Mouse (Mus musculus) erythroblast, embryonic 14.5 days (primary cell): Measurements from ENCODE around the gene Arhgap22. TPM values are rescaled to one million over a fixed set of nuclear protein-coding genes. Genes with fewer than 3 reads are reported as not detected.

Source experiments
- H3K27me3 ChIP-seq: 2 replicates; pipeline ENCODE4 v1.6.1; 2012; ENCODE audit warnings: inconsistent platforms; ENCODE audit not compliant: control insufficient read depth
- H3K36me3 ChIP-seq: 2 replicates; pipeline ENCODE4 v1.6.1; 2012; ENCODE audit warnings: mild to moderate bottlenecking, inconsistent platforms; ENCODE audit not compliant: control insufficient read depth
- H3K4me1 ChIP-seq: 2 replicates; pipeline ENCODE4 v1.6.1; 2012; ENCODE audit warnings: inconsistent platforms; ENCODE audit not compliant: control insufficient read depth
- H3K4me3 ChIP-seq: replicated peaks from 2 replicates; pipeline ENCODE3; 2012; ENCODE audit warnings: moderate library complexity, mild to moderate bottlenecking, inconsistent platforms
- H3K9me3 ChIP-seq: 2 replicates; pipeline ENCODE4 v1.6.1; 2012; ENCODE audit warnings: low read length, inconsistent platforms, mixed read lengths; ENCODE audit not compliant: control insufficient read depth
- GATA1 ChIP-seq: IDR thresholded peaks from 2 replicates; pipeline ENCODE4 v1.6.1; 2012; ENCODE audit warnings: low read length, inconsistent platforms, mixed read lengths
- TAL1 ChIP-seq: IDR thresholded peaks from 3 replicates; pipeline ENCODE4 v1.6.1; 2012; ENCODE audit warnings: low read length, inconsistent platforms, mixed read lengths
- polyA plus RNA-seq: library from polyadenylated mRNA; stranded (reverse); fragments of >175 nt; gene quantifications from 2 replicates; pipeline ENCODE4 v1.2.3, GENCODE M21; 2012

Gene Arhgap22
- polyA plus RNA-seq, 1 experiment: 0.02 TPM

DNA sequence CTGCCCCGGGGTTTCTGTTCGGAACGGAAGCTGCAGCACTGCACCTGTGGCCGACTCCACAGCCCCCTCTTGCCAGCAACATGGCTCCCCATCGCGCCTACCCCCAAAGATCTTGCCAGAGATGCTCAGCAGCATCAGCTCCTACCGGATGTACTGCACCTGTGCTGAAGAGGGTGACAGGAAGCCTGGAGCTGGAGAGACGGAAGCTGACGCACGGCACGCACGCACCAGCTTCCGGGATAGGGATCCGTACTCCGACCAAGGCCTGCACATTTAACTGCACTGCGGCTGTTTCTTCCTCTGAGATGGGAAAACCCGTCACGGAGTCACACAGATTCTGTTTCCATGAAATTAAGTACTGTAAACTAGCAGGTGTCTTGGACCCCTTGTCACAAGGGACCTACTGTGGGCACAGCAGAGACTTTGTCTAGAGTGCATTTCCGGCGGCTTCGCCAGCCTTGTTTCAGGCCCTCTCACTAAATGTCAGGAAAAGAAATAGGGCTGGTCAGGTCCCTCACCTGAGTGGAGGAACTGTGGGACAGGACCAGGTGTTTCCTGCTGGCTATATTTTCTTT, 23.9 kb upstream of the Arhgap22 start:
- Histone ChIP-seq H3K4me1 (no peaks in the 10 kb centered on the region), H3K9me3 (no peaks in the 10 kb centered on the region), H3K27me3 (no peaks in the 10 kb centered on the region), H3K36me3 (no peaks in the 10 kb centered on the region), H3K4me3 (no peak overlapping the region)
- TF ChIP-seq TAL1: no peak
- no peak for TF ChIP-seq GATA1

DNA sequence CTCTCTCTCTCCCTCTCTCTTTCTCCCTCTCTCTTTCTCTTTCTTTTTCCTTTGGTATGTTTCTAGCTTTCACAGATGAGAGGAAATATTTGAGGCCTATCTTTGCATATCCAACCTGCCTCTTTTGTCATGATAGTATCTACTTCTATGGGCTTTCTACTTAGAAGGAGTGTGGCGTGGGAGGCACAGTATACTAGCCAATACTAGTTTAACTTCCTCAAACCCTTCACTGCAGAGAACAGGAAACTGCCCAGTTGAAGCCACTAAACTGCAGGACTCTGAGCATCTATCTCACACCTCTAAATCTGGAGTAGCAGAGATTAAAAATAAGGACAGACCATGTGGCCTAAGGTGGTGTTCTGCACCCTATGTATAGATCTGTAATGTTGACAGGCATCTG, 23.2 kb upstream of the Arhgap22 start:
- Histone ChIP-seq H3K4me1 (no peaks in the 10 kb centered on the region), H3K27me3 (no peaks in the 10 kb centered on the region), H3K4me3 (no peak overlapping the region), H3K36me3 (no peaks in the 10 kb centered on the region), H3K9me3 (no peaks in the 10 kb centered on the region)
- TF ChIP-seq GATA1 (no peak), TAL1 (no peak)

DNA sequence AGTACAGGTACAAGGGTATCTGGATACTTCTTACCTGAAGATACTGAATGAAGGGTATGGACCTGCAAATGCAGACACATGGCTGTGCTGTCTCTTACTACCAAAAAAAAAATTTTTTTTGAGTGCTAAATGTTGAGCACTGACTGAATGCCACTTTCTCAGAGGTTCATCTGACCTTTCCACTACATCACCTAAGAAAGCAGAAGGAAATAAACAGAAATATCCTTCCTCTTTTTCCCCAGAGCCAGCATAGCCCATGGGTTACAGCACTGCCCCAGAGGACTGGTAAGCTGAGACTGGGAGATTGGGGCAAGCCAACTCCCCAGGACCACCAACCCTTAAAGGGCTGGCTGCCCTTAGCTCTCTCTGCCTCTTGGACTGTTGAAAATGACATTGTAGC, 20.1 kb upstream of the Arhgap22 start:
- Histone ChIP-seq H3K9me3 (no peaks in the 10 kb centered on the region), H3K36me3 (no peaks in the 10 kb centered on the region), H3K27me3 (no peaks in the 10 kb centered on the region), H3K4me1 (no peaks in the 10 kb centered on the region), H3K4me3 (no peak overlapping the region)
- TF ChIP-seq GATA1 (no peak), TAL1 (no peak)

DNA sequence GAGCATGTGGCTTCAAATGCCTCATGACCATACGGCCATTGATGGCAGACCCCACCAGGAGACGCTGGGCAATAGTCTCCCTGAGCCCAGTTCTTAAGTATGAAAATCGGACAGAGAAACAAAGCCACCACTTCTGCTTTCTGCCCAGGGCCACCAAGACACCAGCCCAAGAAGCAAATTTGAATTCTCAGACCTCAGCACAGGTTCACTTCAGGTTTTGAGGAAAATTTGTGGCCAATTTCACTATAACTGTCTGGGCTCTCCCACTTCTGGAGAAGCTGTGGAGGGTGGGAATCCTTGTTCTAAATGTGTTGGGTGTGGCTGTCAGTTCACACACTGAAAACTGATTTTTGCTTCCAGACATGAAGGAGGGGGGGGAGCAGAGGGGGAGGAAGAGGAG, 19.6 kb upstream of the Arhgap22 start:
- no peak overlapping the region for H3K4me3 ChIP-seq
- TF ChIP-seq TAL1 (no peak), GATA1 (no peak)

DNA sequence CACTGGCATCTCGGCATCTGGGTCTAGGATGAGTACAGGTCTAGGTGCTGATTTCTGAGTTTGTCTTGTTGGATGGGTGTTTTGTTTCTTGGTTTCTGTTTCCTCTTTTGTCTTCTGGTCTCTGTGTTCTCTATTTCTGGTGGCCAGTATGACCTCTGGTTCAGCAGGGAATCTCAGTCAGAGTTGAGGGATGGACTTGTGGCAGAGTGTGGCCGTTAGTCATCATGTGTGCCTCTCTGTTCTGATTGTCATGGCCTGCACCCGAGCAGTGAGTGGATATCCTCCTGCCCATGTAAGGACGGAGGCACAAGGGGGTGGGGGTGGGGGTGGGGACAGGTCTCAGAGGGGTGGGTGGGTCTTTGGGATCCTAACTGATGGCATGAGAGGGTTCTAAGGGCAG, 11.7 kb upstream of the Arhgap22 start:
- H3K4me1 ChIP-seq: no peaks in the 10 kb centered on the region
- H3K9me3 ChIP-seq: no peaks in the 10 kb centered on the region
- no peaks in the 10 kb centered on the region for H3K36me3 ChIP-seq
- no peak overlapping the region for H3K4me3 ChIP-seq
- TF ChIP-seq GATA1 (no peak), TAL1 (no peak)
- H3K27me3 ChIP-seq: no peaks in the 10 kb centered on the region

More for the DNA sequence above, 19.6 kb upstream of the Arhgap22 start:
- Histone ChIP-seq H3K27me3 (no peaks in the 10 kb centered on the region), H3K36me3 (no peaks in the 10 kb centered on the region), H3K4me1 (no peaks in the 10 kb centered on the region), H3K9me3 (no peaks in the 10 kb centered on the region)

DNA sequence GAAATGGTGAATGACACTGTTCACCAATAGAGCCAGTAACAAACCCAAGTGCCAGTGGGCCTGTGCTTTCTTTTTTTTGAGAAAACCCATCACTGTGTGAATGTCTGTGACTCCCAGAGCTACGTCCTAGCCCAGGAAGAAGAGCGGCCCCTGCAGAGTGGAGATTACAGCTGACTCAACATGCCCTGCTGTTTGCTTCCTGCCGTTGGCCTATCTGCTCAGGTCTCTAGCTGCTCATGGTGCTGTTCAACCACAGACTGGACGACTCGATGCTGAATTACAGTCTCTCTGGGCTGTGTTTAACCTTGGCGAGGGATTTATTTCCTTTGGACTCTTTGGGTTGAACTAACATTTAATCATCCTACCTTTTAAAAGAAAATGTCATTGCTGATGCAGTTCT, 10.9 kb upstream of the Arhgap22 start:
- Histone ChIP-seq H3K9me3 (no peaks in the 10 kb centered on the region), H3K27me3 (no peaks in the 10 kb centered on the region), H3K4me1 (no peaks in the 10 kb centered on the region), H3K4me3 (no peak overlapping the region), H3K36me3 (no peaks in the 10 kb centered on the region)
- no peak for TF ChIP-seq TAL1

DNA sequence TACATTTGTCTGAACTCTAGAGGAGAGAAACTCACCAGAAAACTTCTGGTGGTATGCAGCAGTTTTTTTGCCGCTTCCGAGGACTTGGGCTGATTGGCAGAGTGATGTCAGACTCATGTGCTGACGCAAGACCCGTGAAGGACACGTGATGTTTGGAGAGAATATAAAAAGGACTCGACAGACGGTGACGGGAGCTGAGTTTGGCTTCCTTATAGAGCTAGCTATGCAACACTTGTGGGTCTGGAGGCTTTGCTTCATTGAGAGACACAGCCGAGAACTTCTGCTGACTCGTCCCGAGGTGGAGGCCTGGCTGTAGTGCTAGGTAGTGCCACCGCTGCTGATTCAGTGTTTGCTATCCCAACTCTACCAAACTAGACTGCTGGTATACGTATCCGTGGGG, 10.0 kb upstream of the Arhgap22 start:
- Histone ChIP-seq H3K4me1 (no peaks in the 10 kb centered on the region), H3K27me3 (no peaks in the 10 kb centered on the region), H3K9me3 (no peaks in the 10 kb centered on the region), H3K4me3 (no peak overlapping the region), H3K36me3 (no peaks in the 10 kb centered on the region)
- TF ChIP-seq GATA1 (no peak), TAL1 (no peak)

DNA sequence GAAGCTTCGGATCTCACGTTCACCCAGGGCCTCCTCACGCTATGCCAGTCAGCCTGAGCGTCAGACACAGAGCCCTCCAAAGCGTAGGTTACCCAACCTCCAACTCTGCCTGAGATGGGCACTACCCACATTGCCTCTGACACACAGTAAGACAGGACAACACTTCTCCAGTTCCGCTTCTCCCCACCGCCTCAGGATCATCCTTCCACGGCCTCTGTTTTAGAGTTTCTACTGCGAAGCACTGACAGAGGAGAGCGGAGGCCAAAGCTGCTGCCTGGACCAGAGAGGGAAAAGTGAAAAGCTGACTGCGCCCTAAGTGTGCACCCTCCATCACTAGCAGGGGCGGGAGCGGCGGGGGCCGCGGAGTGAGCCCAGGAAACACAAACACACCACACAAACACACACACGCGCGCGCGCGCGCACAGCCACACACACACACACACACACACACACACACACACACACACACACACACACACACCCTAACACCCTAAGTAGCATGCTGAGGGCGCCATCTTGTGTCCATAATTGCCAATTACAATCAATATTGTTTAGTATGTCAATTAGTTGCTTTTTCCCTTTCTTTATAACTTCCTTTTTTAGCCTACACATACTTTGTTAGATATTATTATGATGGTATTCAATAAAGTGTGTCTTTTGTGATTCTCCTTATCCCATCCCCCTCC, 8.4 kb upstream of the Arhgap22 start:
- H3K4me3 ChIP-seq: no peak overlapping the region
- TF ChIP-seq GATA1 (no peak), TAL1 (no peak)
- H3K4me1 ChIP-seq: no peaks in the 10 kb centered on the region
- H3K27me3 ChIP-seq: no peaks in the 10 kb centered on the region
- no peaks in the 10 kb centered on the region for H3K9me3 ChIP-seq
- no peaks in the 10 kb centered on the region for H3K36me3 ChIP-seq

DNA sequence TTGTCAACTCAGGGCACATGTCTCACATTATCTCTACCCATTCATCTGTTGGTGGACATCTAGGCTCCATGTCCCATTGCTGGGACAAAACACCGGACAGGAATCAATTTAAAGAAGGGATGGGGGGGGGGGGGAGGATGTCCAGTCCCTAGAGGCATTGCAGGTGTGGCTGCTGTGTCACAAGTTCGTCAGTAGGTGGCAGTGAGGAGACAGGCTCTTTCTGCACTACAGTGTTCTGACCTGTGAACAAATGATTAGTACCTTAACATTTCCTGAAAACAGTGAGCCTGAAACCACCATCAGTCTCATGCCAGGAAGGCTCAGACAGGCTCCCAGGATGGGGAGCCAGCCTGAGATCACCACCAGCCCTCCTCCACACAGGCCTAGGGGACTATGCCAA, 6.8 kb upstream of the Arhgap22 start:
- H3K27me3 ChIP-seq: no peaks in the 10 kb centered on the region
- no peaks in the 10 kb centered on the region for H3K9me3 ChIP-seq
- H3K4me3 ChIP-seq: no peak overlapping the region
- TF ChIP-seq TAL1 (no peak), GATA1 (no peak)
- H3K4me1 ChIP-seq: no peaks in the 10 kb centered on the region
- no peaks in the 10 kb centered on the region for H3K36me3 ChIP-seq

DNA sequence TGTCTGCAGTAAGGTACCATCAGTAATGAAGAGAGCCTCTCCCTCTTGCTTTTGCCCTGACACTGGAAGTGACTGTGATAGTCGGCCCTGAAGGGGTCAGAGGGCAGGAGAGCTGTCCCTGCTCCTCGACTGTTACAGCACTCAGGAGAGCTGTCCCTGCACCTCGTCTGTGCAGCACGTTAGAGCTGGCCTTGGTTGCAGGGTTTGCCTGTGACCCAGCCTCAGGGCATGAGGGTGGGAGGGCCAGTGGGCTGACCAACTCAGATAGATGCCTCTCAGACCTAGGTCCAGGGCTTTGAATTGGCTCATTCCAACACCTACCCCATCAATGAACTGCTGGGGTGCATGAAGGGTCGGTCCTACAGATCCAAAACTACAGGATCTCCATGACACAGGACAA, 5.5 kb upstream of the Arhgap22 start:
- Histone ChIP-seq H3K9me3 (no peaks in the 10 kb centered on the region), H3K4me3 (no peak overlapping the region)

More for the DNA sequence above, 5.5 kb upstream of the Arhgap22 start:
- Histone ChIP-seq H3K36me3 (no peaks in the 10 kb centered on the region), H3K27me3 (no peaks in the 10 kb centered on the region), H3K4me1 (no peaks in the 10 kb centered on the region)
- TF ChIP-seq GATA1: no peak
- no peak for TF ChIP-seq TAL1
